Mouse (Mus musculus): Measurements from ENCODE around the gene Greb1. TPM values are rescaled to one million over a fixed set of nuclear protein-coding genes. Genes with fewer than 3 reads are reported as not detected.

The Greb1 gene
- polyA plus RNA-seq, 1 experiment, result 0.44 TPM

DNA sequence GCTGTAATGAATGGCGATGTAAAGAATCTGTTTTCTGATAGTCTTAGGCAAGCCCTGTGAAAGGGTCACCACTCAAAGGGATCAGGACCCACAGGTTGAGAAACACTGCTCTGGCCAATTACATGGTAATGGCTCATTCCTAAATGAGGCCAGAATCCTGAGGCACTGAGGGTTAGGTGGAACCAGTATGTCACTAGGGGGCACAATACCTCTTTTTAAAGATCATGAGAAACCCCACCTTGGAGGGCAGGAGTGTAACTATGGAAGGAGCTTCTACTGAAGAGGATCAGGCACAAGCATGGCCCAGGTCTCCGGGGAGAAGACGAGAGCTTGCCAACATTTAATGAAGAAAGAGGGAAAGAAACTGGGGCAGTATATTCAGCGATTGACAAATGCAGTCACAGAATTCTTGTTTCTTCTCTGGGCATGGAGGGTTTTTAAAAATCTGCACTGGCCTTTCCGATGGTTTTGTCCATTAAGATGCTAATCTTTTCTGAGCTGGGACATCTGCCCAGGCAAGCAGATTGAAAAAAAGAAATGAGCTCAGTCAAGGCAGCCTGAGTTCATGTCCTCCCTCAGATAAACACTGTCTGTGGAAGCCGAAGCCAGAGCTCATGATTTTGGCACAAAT is 137.6 kb downstream of the Greb1 start:
- no peak overlapping the region for H3K4me3 ChIP-seq
- no peak overlapping the region for H3ac ChIP-seq (ENCODE audit: control insufficient read depth, insufficient read length)
- H3K4me2 ChIP-seq (ENCODE audit: low read depth), result no peak overlapping the region
- H3K79me2 ChIP-seq (ENCODE audit: control insufficient read depth, insufficient read depth), result no peaks in the 10 kb centered on the region
- peaks cover 29% of the 10 kb centered on the region for H3K27me3 ChIP-seq (ENCODE audit: control insufficient read depth, insufficient read depth, insufficient read length)
- H3K36me3 ChIP-seq (ENCODE audit: control insufficient read depth, insufficient read depth), result no peaks in the 10 kb centered on the region
- TF ChIP-seq SRF (IDR thresholded peaks at IDR 0.05; ENCODE audit: control insufficient read depth, insufficient read length, low read depth) (no peak), MYOD1 (IDR thresholded peaks at IDR 0.05; ENCODE audit: control insufficient read depth in 1 of 3, insufficient read length in 2 of 3, low read depth in 2 of 3) (no peak), REST (IDR thresholded peaks at IDR 0.05; ENCODE audit: insufficient read depth, insufficient read length) (no peak), USF1 (IDR thresholded peaks at IDR 0.05; ENCODE audit: low read depth) (no peak), CEBPB (IDR thresholded peaks at IDR 0.05; ENCODE audit: insufficient read depth, poor library complexity, severe bottlenecking) (no peak)

GRCm38 (mm10) chr12:16661936-16662335 is 138.8 kb downstream of the Greb1 start:
- Histone ChIP-seq H3K4me3 (no peak overlapping the region), H3K27me3 (ENCODE audit: control insufficient read depth, insufficient read depth, insufficient read length) (peaks cover 31% of the 10 kb centered on the region), H3K36me3 (ENCODE audit: control insufficient read depth, insufficient read depth) (no peaks in the 10 kb centered on the region), H3K79me2 (ENCODE audit: control insufficient read depth, insufficient read depth) (no peaks in the 10 kb centered on the region), H3K4me2 (ENCODE audit: low read depth) (no peak overlapping the region), H3ac (ENCODE audit: control insufficient read depth, insufficient read length) (no peak overlapping the region)
- TF ChIP-seq REST (IDR thresholded peaks at IDR 0.05; ENCODE audit: insufficient read depth, insufficient read length) (no peak), E2F4 (IDR thresholded peaks at IDR 0.05; ENCODE audit: insufficient read depth) (no peak), CEBPB (IDR thresholded peaks at IDR 0.05; ENCODE audit: insufficient read depth, poor library complexity, severe bottlenecking) (no peak), POLR2AphosphoS2 (IDR thresholded peaks at IDR 0.05; ENCODE audit: insufficient read length, low read depth) (no peak), MYOD1 (IDR thresholded peaks at IDR 0.05; ENCODE audit: control insufficient read depth in 1 of 3, insufficient read length in 2 of 3, low read depth in 2 of 3) (no peak), MYOG (IDR thresholded peaks at IDR 0.05; ENCODE audit: control insufficient read depth in 1 of 3, insufficient read depth in 1 of 3, insufficient read length in 2 of 3, low read depth in 2 of 3) (no peak), TCF12 (IDR thresholded peaks at IDR 0.05; ENCODE audit: insufficient read depth, poor library complexity, severe bottlenecking) (no peak), USF1 (IDR thresholded peaks at IDR 0.05; ENCODE audit: low read depth) (no peak)

DNA sequence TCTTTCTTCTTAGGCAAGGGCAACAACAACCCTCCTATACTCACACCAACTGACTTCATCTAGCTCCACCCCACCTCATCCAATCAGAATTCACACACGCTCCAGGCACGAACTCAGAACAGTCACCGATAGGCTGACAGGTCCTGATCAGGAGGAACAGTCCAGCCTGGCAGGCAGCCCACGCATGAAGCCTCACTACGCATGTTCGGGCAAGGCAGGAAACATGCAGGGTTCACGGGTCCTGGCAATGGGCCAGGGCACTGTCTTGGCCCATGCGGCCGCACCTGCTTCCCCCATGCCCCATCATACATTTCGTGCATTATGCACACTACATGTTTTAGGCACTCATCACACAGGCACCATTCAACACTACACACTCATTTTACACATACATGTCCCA is 139.2 kb downstream of the Greb1 start:
- no peak overlapping the region for H3K4me2 ChIP-seq (ENCODE audit: low read depth)
- no peak overlapping the region for H3K4me3 ChIP-seq
- no peaks in the 10 kb centered on the region for H3K79me2 ChIP-seq (ENCODE audit: control insufficient read depth, insufficient read depth)
- peaks cover 31% of the 10 kb centered on the region for H3K27me3 ChIP-seq (ENCODE audit: control insufficient read depth, insufficient read depth, insufficient read length)
- no peaks in the 10 kb centered on the region for H3K36me3 ChIP-seq (ENCODE audit: control insufficient read depth, insufficient read depth)
- no peak overlapping the region for H3ac ChIP-seq (ENCODE audit: control insufficient read depth, insufficient read length)
- TF ChIP-seq MYOD1 (IDR thresholded peaks at IDR 0.05; ENCODE audit: control insufficient read depth in 1 of 3, insufficient read length in 2 of 3, low read depth in 2 of 3) (no peak), TCF3 (IDR thresholded peaks at IDR 0.05; ENCODE audit: insufficient read length, low read depth) (no peak), MYOG (IDR thresholded peaks at IDR 0.05; ENCODE audit: control insufficient read depth in 1 of 3, insufficient read depth in 1 of 3, insufficient read length in 2 of 3, low read depth in 2 of 3) (no peak), POLR2AphosphoS2 (IDR thresholded peaks at IDR 0.05; ENCODE audit: insufficient read length, low read depth) (no peak)

DNA sequence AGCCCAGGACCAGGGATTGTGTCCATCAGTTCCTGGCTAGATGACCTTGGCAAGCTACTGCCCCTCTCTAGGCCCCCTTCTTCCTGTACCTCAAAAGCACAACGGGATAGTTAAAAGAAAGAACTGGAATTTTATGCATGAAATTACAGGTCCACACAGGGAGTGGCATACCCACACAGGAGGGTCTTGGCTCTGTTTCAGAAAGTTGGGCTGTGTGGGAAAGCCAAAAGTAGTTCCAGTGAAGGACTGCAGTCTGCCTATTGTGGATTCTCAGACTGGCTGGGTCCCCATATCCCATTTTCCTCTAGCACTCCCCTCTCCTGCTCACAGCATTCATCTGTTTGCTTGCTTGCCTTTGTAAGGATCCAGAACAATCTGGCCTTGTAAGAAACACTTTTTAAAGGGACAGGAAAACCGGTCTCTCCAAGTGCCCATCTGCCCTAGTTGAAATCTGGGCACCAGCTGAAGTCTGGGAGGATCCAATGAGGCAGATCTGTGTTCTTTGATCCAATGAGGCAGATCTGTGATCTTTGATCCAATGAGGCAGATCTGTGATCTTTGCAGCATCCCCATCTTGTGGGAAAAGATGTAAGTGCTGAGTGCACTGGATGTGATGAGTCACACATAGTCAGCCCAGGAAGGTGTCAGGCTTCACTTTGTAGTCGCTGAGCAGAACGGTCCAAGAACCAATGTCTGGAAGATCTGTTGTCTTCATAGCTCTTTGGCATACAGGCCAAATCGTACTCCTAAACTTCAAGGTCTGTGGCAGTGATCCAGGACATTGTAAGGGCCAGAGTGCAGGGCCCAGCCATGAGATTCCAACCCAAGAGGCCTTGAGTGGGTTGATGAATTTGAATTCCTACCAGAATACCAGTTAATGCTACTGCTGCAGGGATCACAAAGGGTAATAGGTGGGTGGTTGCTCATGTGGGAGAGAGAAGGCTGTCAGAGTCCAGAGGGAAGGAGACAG is 143.5 kb downstream of the Greb1 start:
- no peak for TF ChIP-seq TCF3 (IDR thresholded peaks at IDR 0.05; ENCODE audit: insufficient read length, low read depth)
- no peak for TF ChIP-seq MAX (IDR thresholded peaks at IDR 0.05; ENCODE audit: low read depth)
- TF ChIP-seq MYOG (IDR thresholded peaks at IDR 0.05; ENCODE audit: control insufficient read depth in 1 of 3, insufficient read depth in 1 of 3, insufficient read length in 2 of 3, low read depth in 2 of 3), result no peak
- no peak for TF ChIP-seq USF1 (IDR thresholded peaks at IDR 0.05; ENCODE audit: low read depth)
- TF ChIP-seq POLR2AphosphoS2 (IDR thresholded peaks at IDR 0.05; ENCODE audit: insufficient read length, low read depth), result no peak
- no peak for TF ChIP-seq MYOD1 (IDR thresholded peaks at IDR 0.05; ENCODE audit: control insufficient read depth in 1 of 3, insufficient read length in 2 of 3, low read depth in 2 of 3)
- TF ChIP-seq E2F4 (IDR thresholded peaks at IDR 0.05; ENCODE audit: insufficient read depth), result no peak
- no peak for TF ChIP-seq SRF (IDR thresholded peaks at IDR 0.05; ENCODE audit: control insufficient read depth, insufficient read length, low read depth)
- TF ChIP-seq REST (IDR thresholded peaks at IDR 0.05; ENCODE audit: insufficient read depth, insufficient read length), result no peak
- no peak for TF ChIP-seq CEBPB (IDR thresholded peaks at IDR 0.05; ENCODE audit: insufficient read depth, poor library complexity, severe bottlenecking)
- Histone ChIP-seq H3K27me3 (ENCODE audit: control insufficient read depth, insufficient read depth, insufficient read length) (peaks cover 53% of the 10 kb centered on the region), H3K36me3 (ENCODE audit: control insufficient read depth, insufficient read depth) (no peaks in the 10 kb centered on the region), H3K4me3 (no peak overlapping the region), H3K4me2 (ENCODE audit: low read depth) (no peak overlapping the region), H3K79me2 (ENCODE audit: control insufficient read depth, insufficient read depth) (no peaks in the 10 kb centered on the region), H3ac (ENCODE audit: control insufficient read depth, insufficient read length) (no peak overlapping the region)

- TF ChIP-seq POLR2AphosphoS2 (IDR thresholded peaks at IDR 0.05; ENCODE audit: insufficient read length, low read depth) (no peak), TCF3 (IDR thresholded peaks at IDR 0.05; ENCODE audit: insufficient read length, low read depth) (no peak), E2F4 (IDR thresholded peaks at IDR 0.05; ENCODE audit: insufficient read depth) (no peak), USF1 (IDR thresholded peaks at IDR 0.05; ENCODE audit: low read depth) (no peak), CEBPB (IDR thresholded peaks at IDR 0.05; ENCODE audit: insufficient read depth, poor library complexity, severe bottlenecking) (no peak), SRF (IDR thresholded peaks at IDR 0.05; ENCODE audit: control insufficient read depth, insufficient read length, low read depth) (no peak), MYOD1 (IDR thresholded peaks at IDR 0.05; ENCODE audit: control insufficient read depth in 1 of 3, insufficient read length in 2 of 3, low read depth in 2 of 3) (no peak)
- Histone ChIP-seq H3K4me3 (no peak overlapping the region), H3K79me2 (ENCODE audit: control insufficient read depth, insufficient read depth) (no peaks in the 10 kb centered on the region), H3ac (ENCODE audit: control insufficient read depth, insufficient read length) (no peak overlapping the region), H3K36me3 (ENCODE audit: control insufficient read depth, insufficient read depth) (no peaks in the 10 kb centered on the region), H3K27me3 (ENCODE audit: control insufficient read depth, insufficient read depth, insufficient read length) (peaks cover 56% of the 10 kb centered on the region), H3K4me2 (ENCODE audit: low read depth) (no peak overlapping the region)
These were observed 145.1 kb downstream of the Greb1 start for GRCm38 (mm10) chr12:16655604-16656003.

Measured in myocyte (in vitro differentiated cells).